Mouse (Mus musculus) thymus, adult 2 months (tissue): ENCODE data around the gene Fbxl21.

Source experiments
- CTCF ChIP-seq: fragments of 200-500 bp; IDR thresholded peaks from 2 replicates; pipeline ENCODE4 v1.5.1; 2012; ENCODE audit warnings: mild to moderate bottlenecking, control low read depth, low read length, moderate library complexity, borderline replicate concordance; ENCODE audit not compliant: control insufficient read depth, poor library complexity, insufficient read depth; ENCODE audit errors: extremely low read depth
- POLR2A ChIP-seq: fragments of 200-500 bp; IDR thresholded peaks from 2 replicates; pipeline ENCODE4 v1.6.1; 2012; ENCODE audit warnings: mild to moderate bottlenecking, low read length, control low read depth, moderate library complexity; ENCODE audit not compliant: control insufficient read depth, poor library complexity, insufficient read depth; ENCODE audit errors: extremely low read depth

DNA sequence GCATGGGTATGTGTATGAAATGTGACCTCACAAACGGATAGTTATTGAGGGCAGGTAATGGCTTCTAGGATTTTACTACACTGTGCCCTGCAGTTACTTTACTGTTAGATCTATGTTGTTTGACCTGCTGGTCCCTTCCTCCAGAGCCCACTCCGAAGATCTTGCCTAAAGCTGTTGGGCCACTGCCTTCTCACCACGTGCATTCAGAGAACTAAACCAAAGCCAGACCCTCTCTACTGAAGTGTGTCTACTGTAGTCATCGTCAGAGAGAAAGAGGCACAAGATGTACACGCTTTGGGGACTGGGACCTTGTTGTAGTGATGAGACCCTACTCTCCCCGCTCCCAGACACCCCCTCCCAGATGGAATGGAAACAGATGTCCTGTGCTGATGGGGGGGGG is 29.4 kb downstream of the Fbxl21 start:
- TF ChIP-seq POLR2A (no peak), CTCF (no peak)
